Mouse (Mus musculus): ENCODE results near the gene Bcl9. TPM values are rescaled to one million over a fixed set of nuclear protein-coding genes. Genes with fewer than 3 reads are reported as not detected.
A peak's percentile ranks its signal among the peaks of the same experiment; 100 is the strongest.

The Bcl9 gene
- polyA plus RNA-seq, 1 experiment: 15.2 TPM

- no peak overlapping the region for H3K27ac ChIP-seq (ENCODE audit: insufficient read depth, low read length)
- DNase-seq (ENCODE audit: low read depth in 1 of 2, low spot score in 2 of 2): peak in 1 of 2 experiments; percentile 54
- 45% methylated on average over 10 of the region's 10 CpGs for whole genome bisulfite sequencing
Measured at GRCm38 (mm10) chr3:97185098-97185860, 112.4 kb downstream of the Bcl9 start.

GRCm38 (mm10) chr3:97183810-97184209 lies 113.9 kb downstream of the Bcl9 start:
- no peak for DNase-seq (ENCODE audit: low read depth in 1 of 2, low spot score in 2 of 2)
- H3K27me3 ChIP-seq (ENCODE audit: control insufficient read depth, insufficient read depth, low read length): no peaks in the 10 kb centered on the region
- H3K4me3 ChIP-seq (ENCODE audit: extremely low read depth, insufficient read depth, insufficient read length): no peak overlapping the region
- H3K27ac ChIP-seq (ENCODE audit: insufficient read depth, low read length): no peak overlapping the region
- TF ChIP-seq CTCF (IDR thresholded peaks at IDR 0.05; ENCODE audit: extremely low read depth, insufficient read depth, insufficient read length, insufficient replicate concordance) (peak; percentile 20; the same call in 1 of the 2 replicates), POLR2A (IDR thresholded peaks at IDR 0.05; ENCODE audit: low read depth, low read length) (no peak)
- H3K36me3 ChIP-seq (ENCODE audit: control insufficient read depth, insufficient read depth, low read length): no peaks in the 10 kb centered on the region
- 47% methylated on average over 3 of the region's 3 CpGs for WGBS
- no peaks in the 10 kb centered on the region for H3K4me1 ChIP-seq (ENCODE audit: control insufficient read depth, insufficient read depth, insufficient read length)

More at GRCm38 (mm10) chr3:97185098-97185860, 112.4 kb downstream of the Bcl9 start:
- Histone ChIP-seq H3K4me1 (ENCODE audit: control insufficient read depth, insufficient read depth, insufficient read length) (no peaks in the 10 kb centered on the region), H3K27me3 (ENCODE audit: control insufficient read depth, insufficient read depth, low read length) (no peaks in the 10 kb centered on the region), H3K4me3 (ENCODE audit: extremely low read depth, insufficient read depth, insufficient read length) (no peak overlapping the region), H3K36me3 (ENCODE audit: control insufficient read depth, insufficient read depth, low read length) (no peaks in the 10 kb centered on the region)
- TF ChIP-seq CTCF (IDR thresholded peaks at IDR 0.05; ENCODE audit: extremely low read depth, insufficient read depth, insufficient read length, insufficient replicate concordance): peak; percentile 92
- TF ChIP-seq POLR2A (IDR thresholded peaks at IDR 0.05; ENCODE audit: low read depth, low read length): no peak

- 39% methylated on average over 6 of the region's 6 CpGs for WGBS
- no peaks in the 10 kb centered on the region for H3K27me3 ChIP-seq (ENCODE audit: control insufficient read depth, insufficient read depth, low read length)
- TF ChIP-seq CTCF (IDR thresholded peaks at IDR 0.05; ENCODE audit: extremely low read depth, insufficient read depth, insufficient read length, insufficient replicate concordance) (no peak), POLR2A (IDR thresholded peaks at IDR 0.05; ENCODE audit: low read depth, low read length) (no peak)
- H3K4me3 ChIP-seq (ENCODE audit: extremely low read depth, insufficient read depth, insufficient read length): no peak overlapping the region
- no peaks in the 10 kb centered on the region for H3K4me1 ChIP-seq (ENCODE audit: control insufficient read depth, insufficient read depth, insufficient read length)
- 0 out of 2 replicates have a peak, but pooled peaks cover 2% of the 10 kb centered on the region for H3K36me3 ChIP-seq (ENCODE audit: control insufficient read depth, insufficient read depth, low read length)
- DNase-seq (ENCODE audit: low read depth in 1 of 2, low spot score in 2 of 2): no peak
- no peak overlapping the region for H3K27ac ChIP-seq (ENCODE audit: insufficient read depth, low read length)
Measured at GRCm38 (mm10) chr3:97180527-97180926, 117.2 kb downstream of the Bcl9 start.

- TF ChIP-seq POLR2A (IDR thresholded peaks at IDR 0.05; ENCODE audit: low read depth, low read length) (no peak), CTCF (IDR thresholded peaks at IDR 0.05; ENCODE audit: extremely low read depth, insufficient read depth, insufficient read length, insufficient replicate concordance) (no peak)
- H3K4me3 ChIP-seq (ENCODE audit: extremely low read depth, insufficient read depth, insufficient read length): no peak overlapping the region
- H3K27me3 ChIP-seq (ENCODE audit: control insufficient read depth, insufficient read depth, low read length): no peaks in the 10 kb centered on the region
- no peak for DNase-seq (ENCODE audit: low read depth in 1 of 2, low spot score in 2 of 2)
- H3K36me3 ChIP-seq (ENCODE audit: control insufficient read depth, insufficient read depth, low read length): 0 out of 2 replicates have a peak, but pooled peaks cover 2% of the 10 kb centered on the region
- H3K4me1 ChIP-seq (ENCODE audit: control insufficient read depth, insufficient read depth, insufficient read length): no peaks in the 10 kb centered on the region
- 83% methylated on average over 6 of the region's 6 CpGs for WGBS
- H3K27ac ChIP-seq (ENCODE audit: insufficient read depth, low read length): no peak overlapping the region
Measured at GRCm38 (mm10) chr3:97178885-97179284, 118.8 kb downstream of the Bcl9 start.

GRCm38 (mm10) chr3:97172632-97173031 lies 125.1 kb downstream of the Bcl9 start:
- Histone ChIP-seq H3K27me3 (ENCODE audit: control insufficient read depth, insufficient read depth, low read length) (no peaks in the 10 kb centered on the region), H3K27ac (ENCODE audit: insufficient read depth, low read length) (no peak overlapping the region), H3K36me3 (ENCODE audit: control insufficient read depth, insufficient read depth, low read length) (peaks cover 7% of the 10 kb centered on the region; the same call in 1 of the 2 replicates), H3K4me1 (ENCODE audit: control insufficient read depth, insufficient read depth, insufficient read length) (no peaks in the 10 kb centered on the region), H3K4me3 (ENCODE audit: extremely low read depth, insufficient read depth, insufficient read length) (no peak overlapping the region)
- WGBS: 88% methylated on average over 5 of the region's 5 CpGs
- no peak for TF ChIP-seq POLR2A (IDR thresholded peaks at IDR 0.05; ENCODE audit: low read depth, low read length)
- TF ChIP-seq CTCF (IDR thresholded peaks at IDR 0.05; ENCODE audit: extremely low read depth, insufficient read depth, insufficient read length, insufficient replicate concordance): no peak
- DNase-seq (ENCODE audit: low read depth in 1 of 2, low spot score in 2 of 2): no peak

- Histone ChIP-seq H3K36me3 (ENCODE audit: control insufficient read depth, insufficient read depth, low read length) (peaks cover 7% of the 10 kb centered on the region; the same call in 1 of the 2 replicates), H3K4me3 (ENCODE audit: extremely low read depth, insufficient read depth, insufficient read length) (no peak overlapping the region), H3K27me3 (ENCODE audit: control insufficient read depth, insufficient read depth, low read length) (no peaks in the 10 kb centered on the region), H3K27ac (ENCODE audit: insufficient read depth, low read length) (no peak overlapping the region), H3K4me1 (ENCODE audit: control insufficient read depth, insufficient read depth, insufficient read length) (no peaks in the 10 kb centered on the region)
- no peak for TF ChIP-seq POLR2A (IDR thresholded peaks at IDR 0.05; ENCODE audit: low read depth, low read length)
- TF ChIP-seq CTCF (IDR thresholded peaks at IDR 0.05; ENCODE audit: extremely low read depth, insufficient read depth, insufficient read length, insufficient replicate concordance): no peak
- no peak for DNase-seq (ENCODE audit: low read depth in 1 of 2, low spot score in 2 of 2)
- WGBS: 82% methylated on average over 9 of the region's 9 CpGs
Measured at GRCm38 (mm10) chr3:97172231-97172630, 125.5 kb downstream of the Bcl9 start.

DNA sequence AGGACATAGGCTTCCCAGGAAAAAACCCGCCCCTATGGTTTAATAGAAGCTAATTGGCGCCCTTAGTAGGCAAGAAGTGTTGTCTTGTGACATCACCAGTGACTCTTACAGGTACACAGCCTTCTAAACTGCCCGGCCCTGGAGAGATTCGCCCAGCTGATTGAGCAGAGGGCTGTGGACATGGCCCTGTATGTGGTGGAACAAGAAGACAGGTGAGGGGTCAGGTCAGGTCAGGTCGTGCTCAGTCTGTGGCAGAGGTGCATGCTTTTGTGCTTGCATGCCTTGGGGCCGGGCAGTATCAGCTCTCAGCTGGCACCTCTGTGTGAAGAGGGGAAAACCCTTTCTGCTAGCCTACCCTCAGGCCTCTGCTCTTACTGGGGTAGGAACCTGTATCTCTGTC lies 126.2 kb downstream of the Bcl9 start:
- no peaks in the 10 kb centered on the region for H3K27me3 ChIP-seq (ENCODE audit: control insufficient read depth, insufficient read depth, low read length)
- no peak for DNase-seq (ENCODE audit: low read depth in 1 of 2, low spot score in 2 of 2)
- peaks cover 7% of the 10 kb centered on the region; the same call in 1 of the 2 replicates for H3K36me3 ChIP-seq (ENCODE audit: control insufficient read depth, insufficient read depth, low read length)
- H3K4me3 ChIP-seq (ENCODE audit: extremely low read depth, insufficient read depth, insufficient read length): no peak overlapping the region
- 90% methylated on average over 6 of the region's 6 CpGs for WGBS
- TF ChIP-seq CTCF (IDR thresholded peaks at IDR 0.05; ENCODE audit: extremely low read depth, insufficient read depth, insufficient read length, insufficient replicate concordance) (no peak), POLR2A (IDR thresholded peaks at IDR 0.05; ENCODE audit: low read depth, low read length) (no peak)
- H3K4me1 ChIP-seq (ENCODE audit: control insufficient read depth, insufficient read depth, insufficient read length): no peaks in the 10 kb centered on the region
- no peak overlapping the region for H3K27ac ChIP-seq (ENCODE audit: insufficient read depth, low read length)

Measured in spleen, adult 2 months (tissue).